Mouse (Mus musculus): Measurements from ENCODE around the gene Castor2.

Gene Castor2

DNA sequence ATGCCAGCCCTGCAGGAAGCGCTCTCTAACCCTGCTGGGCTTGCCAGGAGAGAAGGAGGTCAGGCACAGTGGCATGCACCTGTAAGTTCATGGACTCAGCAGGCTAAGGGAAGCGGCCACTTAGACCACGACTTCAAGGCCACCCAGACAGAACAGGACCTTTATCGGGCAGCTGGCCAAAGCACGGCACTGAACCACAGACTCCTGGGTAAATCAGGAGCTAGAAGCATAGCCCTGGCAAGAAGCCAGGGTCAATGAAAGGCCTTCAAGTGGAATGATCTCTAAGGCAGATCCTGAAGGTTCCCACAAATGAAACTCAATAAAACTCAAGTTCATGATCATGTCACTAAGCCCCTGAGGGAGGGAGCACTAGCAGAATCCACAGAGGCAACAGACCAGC, 65.2 kb downstream of the Castor2 start:
- WGBS, result 46% methylated on average over 5 of the region's 5 CpGs

DNA sequence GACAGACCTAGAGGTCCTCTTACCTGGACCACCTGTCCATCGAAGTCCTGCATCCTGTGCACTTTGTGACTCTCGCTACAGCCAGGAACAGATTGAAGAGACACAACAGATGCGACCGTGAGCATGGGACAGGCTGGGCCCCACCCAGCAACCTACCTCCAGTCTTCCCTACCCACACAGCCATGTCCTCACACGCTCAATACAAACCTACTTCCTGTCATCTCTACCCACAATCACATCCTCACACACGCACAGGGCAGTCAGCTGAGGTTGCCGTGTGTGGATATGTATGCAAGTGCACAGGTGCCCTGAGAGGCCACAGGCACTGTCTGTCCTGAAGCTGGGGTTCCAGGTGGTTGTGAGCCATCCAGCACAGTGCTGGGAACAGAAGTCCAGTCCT, 67.1 kb downstream of the Castor2 start:
- 87% methylated on average over 7 of the region's 7 CpGs for WGBS

DNA sequence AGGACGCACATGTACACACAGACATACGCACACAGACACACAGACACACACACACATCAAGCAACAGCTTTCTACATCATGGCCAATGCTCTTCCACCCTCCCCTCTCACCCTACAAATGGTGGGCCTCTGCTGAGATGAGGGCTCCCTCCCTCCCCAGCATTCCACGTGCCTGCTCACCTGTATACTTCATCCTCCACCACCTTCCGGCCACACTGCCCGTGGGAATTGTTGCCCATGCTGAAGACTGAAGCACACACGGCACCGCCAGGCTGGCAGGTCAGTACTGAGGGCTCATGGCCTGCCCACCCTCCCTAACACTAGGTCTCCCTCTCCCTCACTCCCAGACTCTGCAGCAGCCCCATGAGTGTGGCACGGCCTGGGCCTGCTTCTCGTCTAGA, 68.5 kb downstream of the Castor2 start:
- WGBS, result 92% methylated on average over 9 of the region's 9 CpGs

DNA sequence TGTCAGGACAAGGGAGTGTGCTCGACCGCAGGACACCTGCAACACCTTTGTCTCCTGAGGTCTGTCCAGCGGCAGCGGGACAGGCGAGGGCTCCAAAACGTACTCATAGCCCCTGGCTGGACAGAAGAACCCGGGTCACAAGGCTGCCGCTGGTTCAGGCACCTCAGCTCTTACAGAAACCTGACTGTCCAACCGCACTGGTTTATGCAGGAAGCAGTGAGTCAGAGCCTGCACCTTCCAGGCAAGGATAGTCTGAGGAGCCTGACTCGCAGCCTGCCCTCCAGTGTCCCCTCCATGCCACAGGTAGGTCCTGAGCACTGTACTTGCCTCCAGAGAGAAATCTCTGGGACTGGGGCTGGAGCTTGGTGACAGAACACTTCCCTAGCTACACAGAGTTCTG, 69.7 kb downstream of the Castor2 start:
- WGBS, result 91% methylated on average over 10 of the region's 10 CpGs

DNA sequence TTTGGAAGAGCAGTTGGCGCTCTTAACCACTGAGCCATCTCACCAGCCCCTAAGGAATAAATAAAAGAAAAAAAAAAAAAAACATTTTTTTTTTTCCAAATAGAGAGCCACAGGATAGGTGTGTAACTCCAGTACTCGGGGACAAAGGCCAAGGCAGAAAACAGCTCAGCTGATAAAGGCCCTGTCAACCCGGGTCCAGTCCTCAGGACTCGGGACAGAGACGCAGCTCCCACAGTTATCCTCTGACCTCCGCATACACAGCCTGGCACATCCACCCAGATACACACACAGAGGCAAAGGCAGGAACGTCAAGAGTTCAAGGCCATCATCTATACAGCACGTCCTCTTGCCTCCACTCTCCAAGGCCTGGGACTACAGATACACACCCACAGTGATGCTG, 70.7 kb downstream of the Castor2 start:
- 94% methylated on average over 8 of the region's 8 CpGs for WGBS

DNA sequence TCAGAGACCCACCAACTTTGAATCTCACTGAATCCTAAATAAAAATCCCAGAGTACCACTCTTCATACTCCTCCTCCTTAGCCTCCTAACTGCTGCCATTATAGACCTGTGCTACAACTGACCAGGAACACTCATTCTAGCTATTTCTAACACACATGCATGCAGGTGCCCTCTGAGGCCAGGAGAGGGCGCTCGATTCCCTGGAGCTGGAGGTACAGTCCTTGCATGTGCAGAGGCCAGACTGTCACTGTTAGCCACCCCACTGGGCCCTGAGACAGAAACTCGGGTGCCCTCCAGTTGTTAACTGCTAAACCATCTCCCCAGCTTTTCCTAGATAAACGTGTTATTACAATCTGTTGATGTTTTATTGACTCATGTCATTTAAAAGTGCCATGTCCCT, 73.7 kb downstream of the Castor2 start:
- WGBS, result 44% methylated on average over 4 of the region's 4 CpGs

DNA sequence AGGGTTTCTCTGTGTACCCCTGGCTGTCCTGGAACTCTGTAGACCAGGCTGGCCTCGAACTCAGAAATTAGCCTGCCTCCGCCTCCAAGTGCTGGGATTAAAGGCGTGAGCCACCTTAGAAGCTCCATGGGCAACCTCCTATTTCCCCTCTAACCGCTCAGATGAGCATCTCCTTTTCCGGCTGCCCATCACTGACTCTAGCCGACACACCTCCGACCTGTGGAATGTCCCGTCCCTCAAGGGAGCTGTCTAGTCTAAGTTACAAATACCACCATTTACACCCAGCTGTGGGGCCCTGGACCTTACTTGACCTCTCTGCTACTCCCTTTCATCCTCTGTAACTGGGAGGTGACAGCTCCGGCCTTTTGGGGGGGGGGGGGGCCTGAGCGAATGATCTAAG, 76.2 kb downstream of the Castor2 start:
- WGBS, result 9% methylated on average over 10 of the region's 10 CpGs

DNA sequence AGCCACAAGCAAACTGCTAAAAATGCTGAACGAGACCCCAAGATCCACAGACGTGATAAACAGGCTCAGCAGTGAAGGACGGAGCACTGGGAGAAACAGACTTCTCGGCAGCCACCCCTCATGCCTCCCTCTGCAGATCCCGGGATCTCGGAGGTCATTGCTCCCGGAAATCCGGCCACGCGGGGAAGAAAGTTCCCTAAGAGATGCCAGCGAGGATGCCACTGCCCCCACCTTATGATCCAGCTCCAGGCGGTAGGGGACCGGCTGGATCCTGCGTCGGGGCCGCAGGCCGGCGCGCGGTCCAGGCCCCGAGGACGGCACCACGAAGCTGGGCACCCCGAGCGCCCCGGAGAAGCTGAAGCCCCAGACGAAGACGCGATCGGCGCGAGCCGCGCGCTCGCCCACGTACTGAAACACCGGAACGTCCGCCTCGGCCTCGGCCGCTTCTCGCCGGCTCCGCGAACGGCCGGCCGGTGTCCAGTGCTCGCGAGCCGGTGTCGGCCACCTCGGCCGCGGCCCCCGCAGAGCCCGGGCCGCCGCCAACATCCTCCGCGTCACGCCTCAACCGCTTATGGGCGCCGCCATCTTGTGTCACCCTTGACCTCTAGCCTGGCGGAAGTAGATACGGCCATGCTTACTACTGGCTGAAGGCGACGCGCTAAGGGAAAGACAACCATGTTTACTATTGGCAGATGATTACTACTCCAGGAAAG, 76.8 kb downstream of the Castor2 start, which contains the start of gene Rcc1l:
Gene Rcc1l, minus strand, starts transcription at position 606 of the 713 bp plus-strand sequence.
- WGBS, result under 1% methylated on average over 72 of the region's 72 CpGs

DNA sequence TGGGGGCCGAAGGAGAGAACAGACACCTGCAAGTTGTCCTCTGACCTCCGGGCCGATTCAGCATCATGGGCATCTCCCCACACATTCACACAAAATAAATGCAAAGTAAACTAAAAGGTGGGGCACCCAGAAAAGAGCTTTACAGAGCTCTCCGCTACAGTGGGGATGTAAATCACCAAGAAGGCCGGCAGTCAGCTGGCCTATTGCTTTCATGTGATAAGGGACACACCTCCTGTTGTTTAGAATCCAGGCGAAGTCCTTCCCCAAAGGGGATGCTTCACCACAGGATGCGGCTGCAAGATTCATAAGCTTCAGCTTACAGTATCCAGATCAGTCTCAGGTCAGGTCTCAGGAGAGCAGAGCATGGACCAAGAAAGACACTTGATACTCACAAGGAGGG, 79.0 kb downstream of the Castor2 start:
- WGBS, result 81% methylated on average over 7 of the region's 7 CpGs

DNA sequence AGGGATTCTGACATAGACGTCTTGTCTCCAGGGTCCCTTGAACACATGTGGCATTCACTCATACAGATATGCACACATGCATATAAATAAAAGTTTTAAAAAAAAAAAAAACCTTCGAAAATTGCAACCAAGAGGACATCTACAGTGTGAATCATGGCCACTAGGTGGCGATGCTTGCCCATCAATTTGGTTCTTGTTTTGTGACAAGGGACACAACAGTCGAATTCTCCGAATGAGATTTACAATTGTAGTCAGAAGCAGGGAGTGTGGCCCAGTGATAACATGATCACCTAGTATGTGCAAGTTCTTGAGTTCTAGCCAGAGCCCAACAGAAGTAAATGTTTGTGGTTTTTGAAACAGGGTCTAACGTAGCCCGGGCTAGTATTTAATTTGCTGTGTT, 80.4 kb downstream of the Castor2 start:
- WGBS, result 18% methylated on average over 7 of the region's 7 CpGs

DNA sequence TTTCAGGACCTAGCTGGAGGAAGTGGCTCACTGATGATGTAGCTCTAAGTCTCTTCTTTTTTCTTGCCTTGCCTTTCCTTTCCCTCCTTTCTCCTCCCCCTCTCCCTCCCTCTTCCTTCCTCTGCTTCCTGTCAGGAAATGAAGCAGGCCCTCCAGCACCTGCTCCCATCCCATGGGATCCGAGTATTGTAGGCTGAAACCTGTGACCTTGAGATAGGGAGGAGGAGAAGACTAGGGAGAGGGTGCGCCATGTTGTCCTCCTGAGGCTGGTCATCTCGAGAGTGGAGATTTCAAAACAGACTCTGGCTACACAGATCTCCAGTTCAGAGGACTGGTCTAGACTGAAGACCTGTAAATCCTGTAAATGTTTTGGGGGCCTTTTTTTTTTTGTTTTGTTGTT, 82.7 kb downstream of the Castor2 start:
- WGBS, result 63% methylated on average over 3 of the region's 3 CpGs

DNA sequence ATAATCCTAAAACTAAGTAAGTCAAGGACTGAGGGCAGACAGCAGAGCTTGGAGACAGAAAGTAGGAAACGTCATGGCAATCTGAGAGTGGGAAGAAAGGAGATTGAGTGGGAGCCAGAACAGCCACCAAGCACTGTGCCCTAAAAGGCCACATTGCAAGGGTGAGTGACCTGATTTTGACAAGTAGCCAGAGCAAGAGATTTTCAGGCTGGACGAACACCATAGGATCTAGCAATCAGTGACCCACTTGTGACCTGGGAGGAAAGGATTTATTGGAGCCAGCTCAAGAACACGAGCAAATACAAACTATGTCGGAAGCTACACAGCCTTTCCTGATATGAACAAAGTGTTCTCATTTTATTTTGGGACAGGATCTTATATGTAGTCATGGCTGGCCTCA, 83.2 kb downstream of the Castor2 start:
- 36% methylated on average over 4 of the region's 4 CpGs for WGBS

DNA sequence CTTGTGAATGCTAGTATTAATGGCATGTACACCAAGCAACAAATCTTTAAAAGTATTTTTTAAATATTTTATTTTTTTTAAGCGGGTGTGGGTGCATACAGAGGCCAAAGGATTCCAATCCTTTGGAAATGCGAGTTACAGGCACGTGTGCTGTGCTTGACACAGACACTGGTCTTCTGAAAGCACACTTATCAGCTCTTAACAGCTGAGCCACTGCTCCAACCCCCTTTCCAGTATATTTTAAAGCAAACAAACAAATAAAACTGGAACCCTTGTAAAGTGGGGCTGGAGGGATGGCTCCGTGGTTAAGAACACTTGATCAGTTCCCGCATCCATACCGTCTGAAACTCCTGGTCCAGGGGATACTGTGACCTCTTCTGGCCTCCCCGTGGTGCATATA, 83.7 kb downstream of the Castor2 start:
- WGBS, result 49% methylated on average over 7 of the region's 7 CpGs

DNA sequence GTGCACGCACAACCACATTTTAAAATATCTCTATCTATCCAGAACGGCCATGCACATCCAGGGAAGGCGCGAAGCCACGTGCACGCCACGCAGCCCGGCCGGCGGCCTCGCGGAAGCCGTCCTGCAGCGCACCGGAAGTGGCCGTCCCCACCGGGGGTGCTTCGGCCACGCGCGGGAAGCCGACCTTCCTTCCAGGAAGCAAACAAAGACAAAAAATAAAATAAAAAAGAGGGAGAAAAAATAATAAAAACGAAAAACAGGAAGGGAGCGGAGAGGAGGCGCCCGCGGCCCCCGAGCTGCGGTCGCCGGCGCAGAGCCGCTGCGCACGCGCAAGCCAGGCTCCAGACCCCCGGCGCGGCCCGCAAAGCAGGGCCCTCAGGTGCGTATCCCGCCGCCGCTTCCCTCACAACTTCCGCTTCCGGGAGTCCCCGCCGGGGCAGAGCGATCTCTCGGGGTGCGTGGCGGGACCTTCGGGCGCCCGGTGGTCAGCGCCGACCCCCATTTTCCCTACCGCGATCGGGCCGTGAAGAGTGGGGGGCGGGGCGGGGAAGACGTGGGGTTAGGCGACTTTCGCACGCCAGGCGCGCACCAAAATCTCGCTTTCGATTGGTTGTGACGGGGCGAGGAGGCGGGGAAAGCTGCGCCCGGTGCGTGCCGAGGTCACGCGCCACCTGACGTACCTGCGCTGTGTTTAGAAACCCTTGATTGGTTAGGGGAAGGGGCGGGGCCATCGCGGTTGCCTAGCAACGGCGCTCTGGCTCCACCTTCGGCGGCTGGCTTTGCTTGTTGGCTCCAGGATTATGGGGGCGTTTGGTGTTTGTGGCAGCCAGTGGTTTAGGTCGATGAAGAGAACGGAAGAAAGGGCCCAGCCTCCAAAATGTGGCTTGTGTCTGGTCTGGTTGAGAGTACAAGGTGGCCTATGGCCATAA, 84.6 kb downstream of the Castor2 start, which contains the start of gene Gtf2ird2:
Gene Gtf2ird2, plus strand, starts transcription at position 140 of the 929 bp plus-strand sequence.
- under 1% methylated on average over 92 of the region's 92 CpGs for WGBS

DNA sequence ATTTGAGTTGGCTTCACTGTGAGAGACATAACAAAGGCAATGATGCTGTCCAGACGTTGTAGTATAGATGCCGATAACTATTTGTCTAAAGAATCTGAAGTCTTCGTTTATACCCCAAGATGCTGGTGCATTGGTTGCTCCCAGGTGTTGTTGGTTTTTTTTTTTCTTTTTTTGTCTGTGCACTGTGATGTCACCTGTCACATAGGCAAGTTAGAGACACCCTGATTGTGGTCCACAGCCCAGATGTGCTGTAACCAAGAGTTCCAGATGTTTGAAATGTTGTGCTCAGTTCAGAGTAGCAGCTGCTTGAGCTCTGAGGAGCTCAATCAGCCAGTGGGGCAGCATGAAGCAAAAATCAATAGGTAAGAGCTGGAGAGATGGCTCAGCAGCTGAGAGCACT, 86.5 kb downstream of the Castor2 start:
- WGBS, result 84% methylated on average over 3 of the region's 3 CpGs

DNA sequence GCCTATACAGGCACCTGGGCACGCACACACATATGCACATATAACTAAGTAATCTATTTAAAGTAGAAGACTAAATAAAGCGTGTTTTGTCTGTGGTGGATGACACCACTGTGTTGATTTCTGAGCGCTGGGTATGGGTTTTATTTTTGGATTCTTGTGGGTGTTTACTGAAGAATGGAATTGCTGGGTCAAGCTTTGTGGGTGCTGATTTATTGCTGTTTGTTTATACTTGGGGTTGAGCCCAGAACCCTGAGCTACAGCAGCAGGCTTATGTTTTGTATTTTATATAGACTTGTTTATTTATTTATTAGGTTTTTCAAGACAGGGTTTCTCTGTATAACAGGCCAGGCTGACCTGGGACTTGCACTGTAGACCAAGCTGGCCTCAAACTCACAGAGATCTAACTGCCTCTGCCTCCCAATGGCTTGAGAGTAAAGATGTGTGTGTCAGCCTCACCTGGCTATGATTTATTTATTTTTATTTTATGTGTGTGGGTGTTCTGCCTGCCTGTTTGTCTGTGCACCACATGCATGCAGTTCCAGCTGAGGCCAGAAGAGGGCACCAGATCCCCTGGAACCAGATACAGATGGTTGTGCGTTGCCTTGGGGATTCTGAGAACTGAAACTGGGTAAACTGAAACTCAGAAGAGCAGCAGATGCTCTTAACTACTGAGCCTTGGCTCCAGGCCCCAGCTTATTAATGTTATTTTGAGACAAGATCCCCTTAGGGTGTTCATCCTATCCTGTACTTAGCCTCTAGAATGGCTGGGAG, 87.6 kb downstream of the Castor2 start:
- WGBS, result 47% methylated on average over 4 of the region's 4 CpGs

DNA sequence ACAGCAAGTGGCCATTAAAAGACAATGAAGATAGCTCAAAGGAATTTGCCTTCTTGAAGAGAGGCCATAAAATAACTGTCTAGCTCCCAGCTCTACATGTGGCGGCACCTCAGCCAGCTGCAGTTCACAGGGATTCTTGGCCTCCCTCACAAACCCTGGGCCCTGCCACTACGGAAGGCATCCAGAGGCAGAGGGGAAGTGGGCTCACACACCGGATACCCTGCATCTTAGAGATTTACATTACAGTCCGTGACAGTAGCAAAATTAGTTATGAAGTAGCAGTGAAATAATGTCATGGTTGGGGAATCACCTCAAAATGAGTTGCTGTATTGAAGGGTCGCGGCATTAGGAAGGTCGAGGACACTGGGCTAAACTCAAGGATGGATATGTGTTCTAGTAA, 89.1 kb downstream of the Castor2 start:
- WGBS, result 86% methylated on average over 7 of the region's 7 CpGs

DNA sequence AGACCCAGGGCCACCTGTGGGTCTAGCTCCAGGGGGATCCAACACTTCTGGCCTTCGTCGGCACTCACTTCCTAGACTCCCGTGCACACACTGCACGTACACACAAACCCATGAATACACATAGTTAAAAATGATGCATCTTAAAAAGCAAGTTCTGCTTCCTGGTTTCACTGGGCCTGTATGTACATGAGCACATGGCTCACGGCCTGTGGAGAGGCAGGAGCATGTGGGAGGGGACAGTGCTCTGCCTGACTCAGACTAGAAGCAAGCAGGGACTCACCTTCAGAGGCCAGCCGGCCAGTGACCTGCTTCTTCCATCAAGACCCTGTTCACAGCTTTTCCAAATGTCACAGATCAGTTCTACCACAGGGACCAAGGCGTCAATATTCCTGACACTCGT, 94.2 kb downstream of the Castor2 start:
- WGBS, result 88% methylated on average over 8 of the region's 8 CpGs
